Mouse (Mus musculus): Measurements from ENCODE around the gene Gxylt2. TPM values are rescaled to one million over a fixed set of nuclear protein-coding genes. Genes with fewer than 3 reads are reported as not detected.

Gxylt2 gene
- total and polyA plus RNA-seq, 3 experiments, result 0.03 TPM; not detected in 2

GRCm38 (mm10) chr6:100795797-100796196, 91.3 kb downstream of the Gxylt2 start:
- H3K4me1 ChIP-seq (ENCODE audit: control insufficient read depth in 1 of 2, insufficient read depth in 2 of 2), result peaks cover 7 to 20% of the 10 kb centered on the region in 2 experiments
- no peaks in the 10 kb centered on the region for H3K27me3 ChIP-seq (replicated peaks)
- no peak for TF ChIP-seq GABPA (IDR thresholded peaks at IDR 0.05; ENCODE audit: insufficient replicate concordance, low read depth, low read length)
- no peak for TF ChIP-seq SMC3 (IDR thresholded peaks at IDR 0.05; ENCODE audit: low read depth, low read length)
- TF ChIP-seq CHD2 (IDR thresholded peaks at IDR 0.05; ENCODE audit: low read length), result no peak
- TF ChIP-seq MYC (IDR thresholded peaks at IDR 0.05; ENCODE audit: low read depth, low read length), result no peak
- no peak for TF ChIP-seq CHD1 (IDR thresholded peaks at IDR 0.05; ENCODE audit: low read depth, low read length)
- TF ChIP-seq MXI1 (IDR thresholded peaks at IDR 0.05; ENCODE audit: low read depth, low read length), result no peak
- TF ChIP-seq KAT2A (IDR thresholded peaks at IDR 0.05; ENCODE audit: insufficient replicate concordance, low read length), result no peak
- TF ChIP-seq BHLHE40 (IDR thresholded peaks at IDR 0.05; ENCODE audit: low read depth, low read length), result no peak
- TF ChIP-seq ZC3H11A (IDR thresholded peaks at IDR 0.05; ENCODE audit: low read depth, low read length), result no peak
- no peak for TF ChIP-seq ETS1 (conservative IDR thresholded peaks at IDR 0.05; ENCODE audit: low read depth, low read length)
- no peak for TF ChIP-seq CTCF (conservative IDR thresholded peaks at IDR 0.05 in 1 of 2, IDR thresholded peaks at IDR 0.05 in 1 of 2; ENCODE audit: low read depth in 2 of 2, low read length in 2 of 2)
- no peak for TF ChIP-seq MAZ (IDR thresholded peaks at IDR 0.05; ENCODE audit: low read depth, low read length)
- TF ChIP-seq RAD21 (IDR thresholded peaks at IDR 0.05; ENCODE audit: low read depth, low read length), result no peak
- TF ChIP-seq NELFE (IDR thresholded peaks at IDR 0.05; ENCODE audit: low read depth, low read length), result no peak
- TF ChIP-seq USF1 (IDR thresholded peaks at IDR 0.05; ENCODE audit: low read depth, low read length), result no peak
- H3K9me3 ChIP-seq (replicated peaks; ENCODE audit: low read length), result no peaks in the 10 kb centered on the region
- no peaks in the 10 kb centered on the region for H3K36me3 ChIP-seq (replicated peaks in 1 of 2; ENCODE audit: control insufficient read depth in 1 of 2, insufficient read depth in 1 of 2, low read length in 1 of 2)
- H3K4me2 ChIP-seq (ENCODE audit: insufficient read depth, low read depth, poor library complexity, severe bottlenecking), result no peak overlapping the region
- H3K79me2 ChIP-seq (replicated peaks; ENCODE audit: control insufficient read depth, extremely low read depth, insufficient read depth, poor library complexity, severe bottlenecking), result no peaks in the 10 kb centered on the region
- H3K9ac ChIP-seq (ENCODE audit: insufficient read depth, low read depth), result no peak overlapping the region
- no peak overlapping the region for H3K27ac ChIP-seq (ENCODE audit: insufficient read depth, low read depth)
- dilution Hi-C loops (cut with MboI; ENCODE audit: extremely low pct_ligation_motif_present, extremely low pct_unique_long_range_greater_than_20kb, low sequenced_read_pairs), result no loop called here
- in situ Hi-C loops (cut with MboI; ENCODE audit: low pct_ligation_motif_present, low pct_unique_long_range_greater_than_20kb, low sequenced_read_pairs), result no loop called here
- H3K4me3 ChIP-seq (replicated peaks in 1 of 3; ENCODE audit: low read depth in 2 of 3, low read length in 2 of 3, poor library complexity in 1 of 3), result no peak overlapping the region
- DNase-seq (ENCODE audit: extremely low read depth), result no peak

GRCm38 (mm10) chr6:100799290-100799689, 94.8 kb downstream of the Gxylt2 start:
- Histone ChIP-seq H3K27ac (ENCODE audit: insufficient read depth, low read depth) (no peak overlapping the region), H3K27me3 (replicated peaks) (no peaks in the 10 kb centered on the region), H3K4me1 (ENCODE audit: control insufficient read depth in 1 of 2, insufficient read depth in 2 of 2) (peaks cover 21 to 41% of the 10 kb centered on the region in 2 experiments), H3K4me3 (replicated peaks in 1 of 3; ENCODE audit: low read depth in 2 of 3, low read length in 2 of 3, poor library complexity in 1 of 3) (no peak overlapping the region), H3K9ac (ENCODE audit: insufficient read depth, low read depth) (no peak overlapping the region), H3K4me2 (ENCODE audit: insufficient read depth, low read depth, poor library complexity, severe bottlenecking) (no peak overlapping the region), H3K79me2 (replicated peaks; ENCODE audit: control insufficient read depth, extremely low read depth, insufficient read depth, poor library complexity, severe bottlenecking) (no peaks in the 10 kb centered on the region), H3K9me3 (replicated peaks; ENCODE audit: low read length) (no peaks in the 10 kb centered on the region), H3K36me3 (replicated peaks in 1 of 2; ENCODE audit: control insufficient read depth in 1 of 2, insufficient read depth in 1 of 2, low read length in 1 of 2) (no peaks in the 10 kb centered on the region)
- TF ChIP-seq SIN3A (IDR thresholded peaks at IDR 0.05; ENCODE audit: low read length) (no peak), E2F4 (IDR thresholded peaks at IDR 0.05; ENCODE audit: insufficient replicate concordance, low read depth, low read length) (no peak), ETS1 (conservative IDR thresholded peaks at IDR 0.05; ENCODE audit: low read depth, low read length) (no peak), GABPA (IDR thresholded peaks at IDR 0.05; ENCODE audit: insufficient replicate concordance, low read depth, low read length) (no peak), BHLHE40 (IDR thresholded peaks at IDR 0.05; ENCODE audit: low read depth, low read length) (no peak), MAFK (IDR thresholded peaks at IDR 0.05; ENCODE audit: insufficient replicate concordance, low read length) (no peak), ELF1 (IDR thresholded peaks at IDR 0.05; ENCODE audit: low read depth, low read length) (no peak), MEF2A (IDR thresholded peaks at IDR 0.05; ENCODE audit: borderline replicate concordance, low read depth, low read length) (no peak), RCOR1 (conservative IDR thresholded peaks at IDR 0.05; ENCODE audit: low read depth, low read length) (no peak), POLR2A (IDR thresholded peaks at IDR 0.05; ENCODE audit: low read depth, low read length) (no peak), UBTF (IDR thresholded peaks at IDR 0.05; ENCODE audit: low read depth, low read length) (no peak), MAX (IDR thresholded peaks at IDR 0.05; ENCODE audit: low read length) (no peak), PAX5 (IDR thresholded peaks at IDR 0.05; ENCODE audit: low read length) (no peak), POLR2AphosphoS2 (IDR thresholded peaks at IDR 0.05; ENCODE audit: low read depth, low read length) (no peak), IRF4 (IDR thresholded peaks at IDR 0.05; ENCODE audit: low read depth, low read length) (no peak), MAZ (IDR thresholded peaks at IDR 0.05; ENCODE audit: low read depth, low read length) (no peak), MYC (IDR thresholded peaks at IDR 0.05; ENCODE audit: low read depth, low read length) (no peak), RAD21 (IDR thresholded peaks at IDR 0.05; ENCODE audit: low read depth, low read length) (no peak), ZMIZ1 (IDR thresholded peaks at IDR 0.05; ENCODE audit: low read depth, low read length) (no peak)
- dilution Hi-C loops (cut with MboI; ENCODE audit: extremely low pct_ligation_motif_present, extremely low pct_unique_long_range_greater_than_20kb, low sequenced_read_pairs) (no loop called here), in situ Hi-C loops (cut with MboI; ENCODE audit: low pct_ligation_motif_present, low pct_unique_long_range_greater_than_20kb, low sequenced_read_pairs) (no loop called here)
- DNase-seq (ENCODE audit: extremely low read depth), result no peak

Measured in CH12.LX (cell line).